Mouse (Mus musculus) gastrocnemius, adult 2 months (tissue): Measurements from ENCODE around the gene Ergic1. TPM values are rescaled to one million over a fixed set of nuclear protein-coding genes. Genes with fewer than 3 reads are reported as not detected.

Experiments used
- DNase-seq: peaks from one replicate; pipeline ENCODE4 v3.0.0; 2022
- H3K27ac ChIP-seq: fragments of 200-600 bp; 2 replicates; pipeline ENCODE4 v1.8.1; 2022; ENCODE audit warnings: mild to moderate bottlenecking
- H3K4me3 ChIP-seq: fragments of 200-600 bp; 2 replicates; pipeline ENCODE4 v1.8.1; 2022; ENCODE audit warnings: mild to moderate bottlenecking, moderate library complexity
- CTCF ChIP-seq: fragments of 200-600 bp; IDR thresholded peaks from 2 replicates; pipeline ENCODE4 v1.8.1; 2022; ENCODE audit warnings: antibody characterized with exemption, mild to moderate bottlenecking, moderate library complexity
- intact Hi-C: fragments of 180-260 bp; cut with DNase I; formaldehyde crosslinking; loops from one replicate; pipeline ENCODE4 v1.15.1; 2025
- total RNA-seq, 2 experiments: library from RNA; stranded (reverse); gene quantifications; 2 replicates each; pipeline ENCODE4 v1.2.3; 2021

The Ergic1 gene
- total RNA-seq, 2 experiments from 2014 or later: 40.3 to 60.3 TPM

DNA sequence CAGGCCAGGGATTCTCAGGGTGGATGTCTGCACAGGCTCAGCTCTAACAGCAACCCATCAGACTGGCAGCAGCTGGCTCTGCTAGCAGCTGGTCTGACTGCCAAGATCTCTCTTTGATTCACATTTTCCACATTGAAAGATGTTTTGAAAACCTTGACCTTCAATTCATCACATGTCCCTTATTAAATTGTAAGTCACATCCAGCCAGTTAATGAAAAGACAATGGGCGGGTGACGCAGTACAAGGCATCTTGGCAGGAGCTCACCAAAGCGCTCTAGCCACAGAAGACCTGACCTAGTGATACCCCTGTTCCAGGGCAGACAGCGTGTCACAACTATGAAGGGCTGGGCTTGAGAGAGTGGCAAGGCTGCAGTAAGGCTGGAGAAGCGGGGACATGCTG is 21.0 kb downstream of the Ergic1 start:
- Histone ChIP-seq H3K4me3 (peak overlapping the region; percentile 19; the same call in 1 of the 2 replicates), H3K27ac (peak overlapping the region; percentile 89)
- peak; percentile 61 for DNase-seq
- intact Hi-C loops: loop anchor here (5.0 kb wide), 1 partner anchor 40 kb away; no protein-coding TSS in a partner anchor
- TF ChIP-seq CTCF: no peak

DNA sequence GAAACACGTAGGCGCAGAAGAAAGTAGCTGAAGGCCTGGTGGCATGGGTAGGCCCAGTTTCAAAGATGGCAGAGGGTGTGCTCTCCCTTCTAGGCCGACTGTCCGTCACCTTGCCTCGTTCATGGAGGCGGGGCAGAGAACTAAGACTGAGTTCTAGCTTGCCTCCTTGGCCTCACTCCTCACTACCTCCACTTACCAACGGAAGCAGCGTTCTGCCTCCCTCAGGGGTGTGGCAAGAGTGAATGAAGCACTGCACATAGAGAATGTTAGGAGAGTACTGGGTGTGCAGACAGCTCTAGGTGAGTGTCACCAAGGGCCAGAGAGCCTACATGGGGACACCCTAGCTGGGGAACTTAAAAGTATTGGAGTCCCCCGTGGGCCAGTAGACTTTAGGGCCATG is 21.8 kb downstream of the Ergic1 start:
- Histone ChIP-seq H3K4me3 (no peak overlapping the region), H3K27ac (peak overlapping the region; percentile 89)
- no peak for TF ChIP-seq CTCF
- intact Hi-C loops: loop anchor here (5.0 kb wide), 1 partner anchor 39 kb away; no protein-coding TSS in a partner anchor
- DNase-seq: no peak

DNA sequence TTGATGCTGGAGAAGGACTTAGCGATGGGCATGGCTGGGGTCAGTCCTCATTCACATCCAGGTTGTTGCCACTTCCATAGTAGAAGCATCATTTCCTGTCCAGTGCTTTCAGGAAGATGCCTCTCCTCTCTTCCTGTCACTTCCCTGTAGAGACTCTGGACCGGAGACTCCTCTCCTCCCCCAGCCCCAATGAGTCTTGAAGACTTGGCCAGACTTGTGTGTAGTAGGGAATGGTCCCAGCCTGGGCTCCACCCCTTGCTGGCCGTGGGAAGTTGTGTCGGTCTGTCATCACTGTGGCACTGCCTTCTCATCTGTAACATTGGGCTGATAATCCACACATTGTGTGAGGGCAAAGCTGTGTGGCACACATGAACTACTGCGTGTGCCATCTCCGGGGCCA is 22.3 kb downstream of the Ergic1 start:
- intact Hi-C loops: loop anchor here (5.0 kb wide), 1 partner anchor 39 kb away; no protein-coding TSS in a partner anchor
- no peak for DNase-seq
- TF ChIP-seq CTCF: no peak
- H3K4me3 ChIP-seq: no peak overlapping the region
- peak overlapping the region; percentile 89 for H3K27ac ChIP-seq

DNA sequence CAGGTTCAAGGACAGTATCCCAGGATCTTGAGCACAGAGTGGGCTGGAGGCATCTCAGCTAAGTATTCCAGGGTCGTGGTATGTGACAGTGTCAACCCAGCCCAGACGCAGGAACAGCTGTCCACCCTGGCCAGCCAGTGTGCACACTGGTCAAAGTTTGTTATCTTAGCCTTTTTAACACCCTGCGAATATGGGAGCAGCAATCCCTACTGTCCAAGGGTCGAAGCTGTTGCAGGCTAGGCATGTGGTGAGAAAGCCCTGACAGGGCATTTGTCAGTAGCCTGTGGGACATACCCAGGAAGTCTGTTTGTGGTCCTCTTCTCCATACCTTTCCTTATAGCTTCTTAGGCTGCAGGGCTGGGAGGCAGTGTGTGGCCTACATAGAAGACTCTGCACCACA is 22.8 kb downstream of the Ergic1 start:
- peak overlapping the region; percentile 89 for H3K27ac ChIP-seq
- no peak for TF ChIP-seq CTCF
- H3K4me3 ChIP-seq: peak overlapping the region; percentile 51
- no peak for DNase-seq
- intact Hi-C loops: loop anchor here (5.0 kb wide), 1 partner anchor 38 kb away; no protein-coding TSS in a partner anchor

DNA sequence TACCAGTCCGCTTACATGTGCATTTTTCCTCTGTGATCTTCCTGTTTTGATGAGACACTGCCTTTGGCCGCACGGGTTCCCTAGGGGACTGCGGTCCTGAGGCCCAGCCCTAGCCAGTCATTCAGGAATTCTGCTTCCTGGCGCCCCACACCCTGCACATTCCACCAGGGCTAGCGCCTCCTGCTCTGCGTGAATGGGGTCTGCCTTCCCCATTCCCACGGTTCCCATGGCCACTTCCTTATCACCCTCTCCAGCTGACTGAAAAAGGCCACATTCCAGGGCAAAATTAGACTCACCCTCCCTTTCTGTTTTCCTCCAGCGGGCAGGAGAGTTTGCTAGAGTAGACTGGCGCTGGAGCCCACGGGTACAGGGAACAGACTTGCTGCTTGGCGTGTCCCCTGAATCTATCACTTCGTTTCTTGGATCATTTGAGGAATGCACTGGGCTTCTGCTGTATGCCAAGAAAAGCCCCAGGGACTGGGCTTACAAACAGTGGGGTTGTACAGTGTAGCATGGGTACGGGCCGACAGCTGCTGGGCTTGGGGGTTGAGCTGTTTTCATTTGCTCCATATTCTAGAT is 23.4 kb downstream of the Ergic1 start:
- DNase-seq: peak; percentile 92
- H3K4me3 ChIP-seq: peak overlapping the region; percentile 51
- peak overlapping the region; percentile 89 for H3K27ac ChIP-seq
- intact Hi-C loops: loop anchor here (5.0 kb wide), 1 partner anchor 38 kb away; no protein-coding TSS in a partner anchor
- TF ChIP-seq CTCF: no peak

DNA sequence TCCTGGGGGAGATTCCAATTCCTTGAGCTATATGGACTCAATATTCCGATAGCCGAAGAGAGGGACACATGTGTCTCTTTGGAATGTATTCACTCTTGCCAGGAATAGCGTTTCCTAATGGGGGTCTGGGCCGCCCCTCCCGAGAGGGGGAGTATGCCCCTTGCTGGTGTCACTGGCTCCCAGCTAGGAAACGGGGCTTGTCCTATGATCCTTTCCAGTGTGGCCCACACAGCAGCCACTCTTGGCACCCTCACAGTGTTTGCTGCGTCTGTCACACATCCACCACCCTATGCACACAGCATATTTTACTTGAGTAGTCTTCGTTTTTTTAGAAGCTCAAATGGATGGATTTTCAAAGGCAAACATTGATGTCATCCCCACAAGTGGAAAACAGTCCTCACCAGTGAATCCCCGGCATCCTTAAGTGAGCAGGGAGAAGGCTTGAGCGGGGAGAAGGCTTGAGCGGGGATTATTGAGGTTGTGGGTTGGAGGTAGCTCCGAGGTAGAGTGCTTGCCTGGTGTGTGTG is 26.7 kb downstream of the Ergic1 start:
- Histone ChIP-seq H3K4me3 (no peak overlapping the region), H3K27ac (peak overlapping the region; percentile 43)
- no peak for DNase-seq
- TF ChIP-seq CTCF: no peak
- intact Hi-C loops: no loop called here

DNA sequence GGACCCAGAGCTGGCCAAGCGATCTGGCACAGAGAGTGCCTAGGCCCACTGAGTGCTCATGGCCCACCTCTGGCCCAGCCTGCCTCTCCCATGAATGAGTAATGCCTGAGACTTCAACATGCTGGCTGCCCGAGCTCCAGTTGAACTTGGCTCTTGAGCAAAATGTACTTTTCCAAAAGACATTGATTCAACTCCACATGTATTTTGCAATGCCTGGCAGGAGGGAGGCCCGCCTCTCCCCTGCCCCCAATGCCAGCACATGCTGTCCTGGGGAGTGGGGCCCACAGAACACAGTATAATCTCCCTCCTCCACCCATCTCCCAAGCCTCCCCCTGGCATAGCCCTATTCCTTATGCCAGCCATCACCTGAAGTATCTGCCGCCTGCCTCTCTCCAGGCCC is 31.2 kb downstream of the Ergic1 start:
- intact Hi-C loops: no loop called here
- DNase-seq: peak; percentile 84
- Histone ChIP-seq H3K4me3 (no peak overlapping the region; the same call in 1 of the 2 replicates), H3K27ac (peak overlapping the region; percentile 87)
- no peak for TF ChIP-seq CTCF

DNA sequence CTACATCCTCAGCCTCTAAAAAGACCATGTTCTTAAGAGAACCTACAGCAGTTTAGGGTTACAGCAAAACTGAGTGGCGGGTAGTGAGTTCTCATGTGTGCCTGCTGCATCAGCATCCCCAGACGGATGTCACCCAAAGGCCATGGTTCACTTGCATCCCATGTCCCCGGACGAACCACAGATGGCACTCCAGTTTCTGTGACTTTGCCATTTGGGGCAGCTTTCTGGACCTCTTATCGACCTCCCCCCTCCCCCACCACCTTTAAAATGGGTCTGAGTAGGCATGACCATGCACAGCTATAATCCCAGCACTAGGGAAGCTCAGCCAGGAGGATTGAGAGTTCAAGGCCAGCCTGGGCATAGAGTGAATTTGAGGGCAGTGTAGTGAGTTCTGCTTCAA is 31.9 kb downstream of the Ergic1 start:
- no peak overlapping the region for H3K4me3 ChIP-seq
- TF ChIP-seq CTCF: no peak
- H3K27ac ChIP-seq: peak overlapping the region; percentile 87
- DNase-seq: peak; percentile 54
- intact Hi-C loops: no loop called here

DNA sequence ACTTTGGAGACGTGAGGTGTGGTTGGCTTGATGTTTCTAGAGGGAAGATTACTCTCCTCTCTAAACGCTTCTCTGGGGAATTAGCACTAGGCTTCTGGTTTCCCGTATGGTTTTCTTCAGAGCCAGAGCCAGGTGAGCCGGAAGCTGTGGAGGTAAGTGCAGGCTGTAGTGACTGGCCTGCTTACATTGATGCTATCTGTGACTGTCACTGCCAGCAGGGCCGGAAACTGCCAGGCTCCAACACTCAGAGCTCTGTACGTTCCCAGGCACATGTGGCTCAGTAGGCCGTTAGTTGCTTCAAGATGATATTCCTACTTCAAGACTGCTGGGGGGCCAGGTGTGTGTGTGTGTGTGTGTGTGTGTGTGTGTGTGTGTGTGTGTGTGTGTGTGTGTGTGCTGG is 32.9 kb downstream of the Ergic1 start:
- DNase-seq: no peak
- intact Hi-C loops: loop anchor here (2.0 kb wide), 1 partner anchor 85 kb away; no protein-coding TSS in a partner anchor
- TF ChIP-seq CTCF: no peak
- H3K4me3 ChIP-seq: no peak overlapping the region
- peak overlapping the region; percentile 87 for H3K27ac ChIP-seq

DNA sequence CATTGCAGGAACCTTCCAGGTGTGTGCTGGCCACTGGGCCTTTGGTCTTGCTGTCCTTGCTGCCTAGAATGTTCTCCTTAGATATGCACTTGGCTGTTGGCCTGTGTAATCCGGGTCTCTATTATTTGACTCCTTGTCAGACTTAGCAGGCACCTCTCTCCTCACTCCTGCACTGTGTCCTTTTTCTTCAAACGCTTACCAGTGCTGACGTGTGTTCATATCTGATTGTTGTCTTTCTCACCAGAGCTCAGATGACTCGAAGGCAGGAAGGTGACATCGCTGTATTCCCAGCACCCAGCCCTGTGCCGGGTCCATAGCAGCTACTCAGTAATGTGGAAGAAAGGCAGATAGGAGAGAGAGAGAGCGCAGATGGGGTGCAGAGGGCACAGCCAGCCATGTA is 33.7 kb downstream of the Ergic1 start:
- no peak for TF ChIP-seq CTCF
- no peak overlapping the region for H3K4me3 ChIP-seq
- intact Hi-C loops: loop anchor here (2.0 to 5.0 kb wide), 2 partner anchors 42 to 86 kb away; no protein-coding TSS in a partner anchor
- peak overlapping the region; percentile 91 for H3K27ac ChIP-seq
- DNase-seq: peak; percentile 12

DNA sequence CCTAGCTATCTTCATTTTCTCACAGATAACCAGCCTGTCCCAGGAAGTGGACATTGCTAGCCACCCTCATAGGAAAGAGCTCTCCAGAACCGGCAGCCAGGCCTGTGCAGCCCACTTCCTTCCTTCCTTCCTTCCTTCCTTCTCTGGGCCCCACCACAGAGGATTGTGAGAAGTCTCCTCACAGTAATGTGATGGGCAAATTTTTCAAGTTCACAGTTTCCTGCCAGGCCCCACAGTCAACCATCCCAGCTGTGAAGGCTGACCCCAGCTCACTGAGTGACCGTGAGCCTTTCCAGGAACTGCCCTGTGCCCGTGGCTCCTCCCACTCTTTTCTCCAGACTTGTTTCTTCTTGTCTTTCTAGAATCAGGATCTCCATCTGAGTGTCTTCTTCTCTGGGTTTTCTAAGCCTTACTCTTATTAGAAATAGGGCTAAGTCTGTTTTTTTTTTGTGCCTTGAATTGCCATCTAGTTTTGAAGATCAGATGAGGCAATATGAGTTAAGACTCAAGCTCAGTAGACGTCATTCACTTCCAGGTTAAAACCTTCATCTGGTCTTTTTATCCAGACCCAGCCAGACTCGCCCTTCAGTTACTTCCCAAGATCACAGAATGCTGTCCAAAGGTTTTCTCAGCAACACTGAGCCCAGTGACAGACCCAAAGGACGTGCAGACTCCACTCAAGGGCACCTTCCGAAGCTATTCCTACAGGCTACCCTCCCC is 34.3 kb downstream of the Ergic1 start:
- peak overlapping the region; percentile 31 for H3K4me3 ChIP-seq
- intact Hi-C loops: loop anchor here (2.0 to 5.0 kb wide), 3 partner anchors 29 to 87 kb away; no protein-coding TSS in a partner anchor

DNA sequence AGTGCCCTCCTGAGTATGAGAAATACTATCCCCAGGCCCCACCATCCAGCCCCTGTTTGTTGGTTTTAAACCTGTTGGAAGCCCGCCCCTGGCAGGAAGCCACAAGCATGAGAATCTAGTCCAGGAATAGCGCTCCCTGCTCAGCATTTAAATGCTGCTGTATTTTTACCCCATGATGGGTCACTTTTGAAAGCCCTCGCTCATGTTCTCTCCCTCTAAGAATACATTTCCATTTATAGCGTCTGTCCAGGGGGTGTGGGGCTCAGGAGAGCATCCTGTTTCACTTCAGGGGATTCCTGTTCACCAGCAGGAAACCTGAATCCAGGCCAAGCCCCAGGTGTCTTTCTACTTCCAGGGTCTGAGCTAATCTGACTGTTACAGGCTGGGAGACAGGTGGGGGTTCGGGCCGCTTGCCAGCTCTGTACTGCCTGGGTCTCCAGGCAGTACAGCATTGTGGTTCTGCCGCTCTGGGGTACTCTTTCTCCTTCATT is 34.9 kb downstream of the Ergic1 start:
- peak overlapping the region; percentile 44 for H3K4me3 ChIP-seq
- intact Hi-C loops: loop anchor here (2.0 to 5.0 kb wide), 2 partner anchors 29 to 41 kb away; no protein-coding TSS in a partner anchor

More for the DNA sequence above, 34.3 kb downstream of the Ergic1 start:
- H3K27ac ChIP-seq: peak overlapping the region; percentile 91
- no peak for TF ChIP-seq CTCF
- DNase-seq: peak; percentile 47

More for the DNA sequence above, 34.9 kb downstream of the Ergic1 start:
- no peak for TF ChIP-seq CTCF
- peak; percentile 93 for DNase-seq
- H3K27ac ChIP-seq: peak overlapping the region; percentile 91
